11 mouse cellular contexts compared by ENCODE assay signal in genomic region chr11:120988410-120988809, GRCm38 (mm10). TPM values are rescaled to one million over a fixed set of nuclear protein-coding genes. Genes with fewer than 3 reads are reported as not detected.
DNase-seq lines count a peak whose midpoint lies in the region; ATAC-seq and TF ChIP-seq lines count a peak whose summit lies in the region.
"Had no signal": no experiment of that assay in that cellular context is flagged by ENCODE, and none has a peak within 500 bp of the region (broad histone marks: within the 10 kb centered on the region; RNA-seq: fewer than 3 reads in every experiment).

No protein-coding gene starts in this region.

- peak overlapping the region; percentile 74 for H3K4me2 ChIP-seq in lung, embryonic 14.5 days
- peak overlapping the region; percentile 75; the same call in 1 of the 2 replicates for H3K4me2 ChIP-seq in forebrain, embryonic 12.5 days
- peak overlapping the region; percentile 82 for H3K4me2 ChIP-seq in limb, embryonic 12.5 days
- peak overlapping the region; percentile 83 for H3K4me2 ChIP-seq in neural tube, embryonic 15.5 days

- DNase-seq in lung, embryonic 14.5 days = no peak
- DNase-seq in lung, postnatal 36 days = no peak
- DNase-seq in MN1 (ENCODE audit: low spot score) = no peak
- DNase-seq in adrenal gland, adult 18-20 months (ENCODE audit: low spot score in 2 of 2) = no peak
- DNase-seq: cerebellum, adult 9-10 months; gastrocnemius, postnatal 14 days; lung, postnatal 10 days; spleen, adult 18-20 months had no signal

- no peaks in the 10 kb centered on the region for H3K27me3 ChIP-seq in lung, embryonic 14.5 days (ENCODE audit: insufficient read depth, low read length)
- H3K27me3 ChIP-seq in forebrain, embryonic 12.5 days = no peaks in the 10 kb centered on the region
- H3K27me3 ChIP-seq in limb, embryonic 12.5 days = no peaks in the 10 kb centered on the region
- no peaks in the 10 kb centered on the region for H3K27me3 ChIP-seq in neural tube, embryonic 15.5 days (replicated peaks)

- peaks cover 17% of the 10 kb centered on the region for H3K4me1 ChIP-seq in lung, embryonic 14.5 days (ENCODE audit: insufficient read depth)
- H3K4me1 ChIP-seq in forebrain, embryonic 12.5 days = peaks cover 46% of the 10 kb centered on the region
- H3K4me1 ChIP-seq in limb, embryonic 12.5 days (replicated peaks) = peaks cover 28% of the 10 kb centered on the region
- peaks cover 68% of the 10 kb centered on the region for H3K4me1 ChIP-seq in neural tube, embryonic 15.5 days

- H3K36me3 ChIP-seq in lung, embryonic 14.5 days (ENCODE audit: insufficient read depth) = peaks cover 38% of the 10 kb centered on the region
- peaks cover 27% of the 10 kb centered on the region for H3K36me3 ChIP-seq in forebrain, embryonic 12.5 days (replicated peaks)
- peaks cover 44% of the 10 kb centered on the region for H3K36me3 ChIP-seq in limb, embryonic 12.5 days
- H3K36me3 ChIP-seq in neural tube, embryonic 15.5 days = peaks cover 13% of the 10 kb centered on the region; the same call in 1 of the 2 replicates

- no peak overlapping the region for H3K9ac ChIP-seq in lung, embryonic 14.5 days
- no peak overlapping the region for H3K9ac ChIP-seq in forebrain, embryonic 12.5 days
- 0 out of 2 replicates have a peak overlapping the region, but pooled peaks have one; percentile 9 for H3K9ac ChIP-seq in limb, embryonic 12.5 days (replicated peaks)
- no peak overlapping the region for H3K9ac ChIP-seq in neural tube, embryonic 15.5 days (replicated peaks)

- no peaks in the 10 kb centered on the region for H3K9me3 ChIP-seq in lung, embryonic 14.5 days (ENCODE audit: low read depth, low read length)
- H3K9me3 ChIP-seq in forebrain, embryonic 12.5 days = no peaks in the 10 kb centered on the region
- no peaks in the 10 kb centered on the region for H3K9me3 ChIP-seq in limb, embryonic 12.5 days
- H3K9me3 ChIP-seq in neural tube, embryonic 15.5 days (replicated peaks) = no peaks in the 10 kb centered on the region

- no peak for TF ChIP-seq CTCF in lung, embryonic 14.5 days (IDR thresholded peaks at IDR 0.05; ENCODE audit: low read depth)

- peak overlapping the region; percentile 100; the same call in 1 of the 2 replicates for H3K4me3 ChIP-seq in lung, embryonic 14.5 days (ENCODE audit: low read depth, low read length)
- H3K4me3 ChIP-seq in forebrain, embryonic 12.5 days (replicated peaks) = 0 out of 2 replicates have a peak overlapping the region, but pooled peaks have one; percentile 100
- no peak overlapping the region for H3K4me3 ChIP-seq in limb, embryonic 12.5 days (replicated peaks)
- H3K4me3 ChIP-seq in neural tube, embryonic 15.5 days (replicated peaks) = peak overlapping the region; percentile 100; the same call in 1 of the 2 replicates

- ATAC-seq in lung, embryonic 14.5 days (ENCODE audit: insufficient read depth) = no peak
- ATAC-seq in forebrain, embryonic 12.5 days (ENCODE audit: low FRiP score) = no peak
- no peak for ATAC-seq in limb, embryonic 12.5 days (ENCODE audit: insufficient number of reproducible peaks, insufficient read depth, low FRiP score, low TSS enrichment, low read depth)
- no peak for ATAC-seq in neural tube, embryonic 15.5 days (ENCODE audit: low FRiP score)

- no peak overlapping the region for H3K27ac ChIP-seq in lung, embryonic 14.5 days (ENCODE audit: low read depth)
- H3K27ac ChIP-seq in forebrain, embryonic 12.5 days = no peak overlapping the region
- no peak overlapping the region for H3K27ac ChIP-seq in limb, embryonic 12.5 days
- no peak overlapping the region for H3K27ac ChIP-seq in neural tube, embryonic 15.5 days (replicated peaks)

- 72% methylated on average over 4 of the region's 4 CpGs for WGBS in lung, embryonic 14.5 days
- WGBS in forebrain, embryonic 12.5 days = 83% methylated on average over 4 of the region's 4 CpGs
- 93% methylated on average over 4 of the region's 4 CpGs for WGBS in limb, embryonic 12.5 days
- 84% methylated on average over 4 of the region's 4 CpGs for whole genome bisulfite sequencing in neural tube, embryonic 15.5 days

RNA-seq across cellular contexts. Expression of gene Csnk1d, which starts 2.7 kb away (rescaled TPM):
- polyA plus RNA-seq in lung, embryonic 14.5 days (2014; fragmentation: Nextera tagmentation; extraction: Ambion mirVana) = 82.5 and 89.8 TPM in 2 replicates
- 150 and 165 TPM in 2 replicates for polyA plus RNA-seq in forebrain, embryonic 12.5 days (2016; fragmentation: Nextera tagmentation; extraction: Ambion mirVana)
- 154 and 157 TPM in 2 replicates for polyA plus RNA-seq in limb, embryonic 12.5 days (2016; fragmentation: Nextera tagmentation; extraction: Ambion mirVana)
- polyA plus RNA-seq in neural tube, embryonic 15.5 days (2015; fragmentation: Nextera tagmentation; extraction: Ambion mirVana) = 126 and 130 TPM in 2 replicates
- 100 to 1,000 TPM; 108 to 127 TPM for total RNA-seq in adrenal gland, adult 18-20 months (2021)

RNA-seq across cellular contexts. Expression of gene Slc16a3, which starts 40.1 kb away (rescaled TPM):
- 37.7 and 39.3 TPM in 2 replicates for polyA plus RNA-seq in lung, embryonic 14.5 days (2014; fragmentation: Nextera tagmentation; extraction: Ambion mirVana)
- 34.2 and 36.4 TPM in 2 replicates for polyA plus RNA-seq in forebrain, embryonic 12.5 days (2016; fragmentation: Nextera tagmentation; extraction: Ambion mirVana)
- 77.0 and 77.4 TPM in 2 replicates for polyA plus RNA-seq in limb, embryonic 12.5 days (2016; fragmentation: Nextera tagmentation; extraction: Ambion mirVana)
- polyA plus RNA-seq in neural tube, embryonic 15.5 days (2015; fragmentation: Nextera tagmentation; extraction: Ambion mirVana) = 11.3 and 15.3 TPM in 2 replicates
- 1 to 10 TPM; 1.3 to 4.4 TPM for total RNA-seq in adrenal gland, adult 18-20 months (2021)

RNA-seq across cellular contexts. Expression of gene Cd7, which starts 50.8 kb away (rescaled TPM):
- 0.26 TPM in 1 of 2 replicates, not detected in the other for polyA plus RNA-seq in lung, embryonic 14.5 days (2014; fragmentation: Nextera tagmentation; extraction: Ambion mirVana)
- polyA plus RNA-seq in forebrain, embryonic 12.5 days (2016; fragmentation: Nextera tagmentation; extraction: Ambion mirVana) = not detected in 2 replicates
- not detected in 2 replicates for polyA plus RNA-seq in limb, embryonic 12.5 days (2016; fragmentation: Nextera tagmentation; extraction: Ambion mirVana)
- polyA plus RNA-seq in neural tube, embryonic 15.5 days (2015; fragmentation: Nextera tagmentation; extraction: Ambion mirVana) = 5.2 TPM in 1 of 2 replicates, not detected in the other
- 1 to 10 TPM in 1 of 2 experiments, under 1 TPM in 1; 0.43 to 1.3 TPM for total RNA-seq in adrenal gland, adult 18-20 months (2021)
- total RNA-seq: gastrocnemius, postnatal 14 days had no signal

RNA-seq across cellular contexts. Expression of gene Ccdc57, which starts 55.7 kb away (rescaled TPM):
- polyA plus RNA-seq in lung, embryonic 14.5 days (2014; fragmentation: Nextera tagmentation; extraction: Ambion mirVana) = 6.3 and 7.2 TPM in 2 replicates
- 6.7 and 8.8 TPM in 2 replicates for polyA plus RNA-seq in forebrain, embryonic 12.5 days (2016; fragmentation: Nextera tagmentation; extraction: Ambion mirVana)
- polyA plus RNA-seq in limb, embryonic 12.5 days (2016; fragmentation: Nextera tagmentation; extraction: Ambion mirVana) = 6.4 and 7.2 TPM in 2 replicates
- polyA plus RNA-seq in neural tube, embryonic 15.5 days (2015; fragmentation: Nextera tagmentation; extraction: Ambion mirVana) = 5.9 and 6.2 TPM in 2 replicates
- total RNA-seq in adrenal gland, adult 18-20 months (2021) = 10 to 100 TPM; 12.8 to 21.3 TPM
